Mouse (Mus musculus): Measurements from ENCODE around the gene Rad17. TPM values are rescaled to one million over a fixed set of nuclear protein-coding genes. Genes with fewer than 3 reads are reported as not detected.

The Rad17 gene
- polyA plus RNA-seq, 1 experiment from 2014 or later: 20.3 TPM

DNA sequence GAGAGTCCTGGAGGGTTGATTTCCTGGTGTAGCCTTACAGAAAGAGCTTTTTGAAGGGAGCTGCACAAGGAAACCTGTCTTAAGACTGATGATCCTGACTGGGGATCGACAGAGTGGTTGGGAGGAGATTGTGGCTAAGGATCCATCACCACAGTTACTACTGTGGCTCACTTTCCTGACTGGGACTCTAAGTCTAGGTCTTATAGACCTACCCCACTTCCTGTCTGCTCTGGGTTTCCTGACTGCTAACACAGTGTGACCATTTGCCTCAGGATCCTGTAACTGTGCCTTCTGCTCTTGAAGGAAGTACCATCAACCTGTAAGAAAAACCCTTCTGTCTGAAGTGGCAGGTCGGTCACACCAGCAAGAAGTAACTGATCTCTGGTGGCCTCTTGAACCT lies 80.1 kb downstream of the Rad17 start:
- no peaks in the 10 kb centered on the region for H3K27me3 ChIP-seq (replicated peaks; ENCODE audit: control insufficient read depth, insufficient read depth, low read length)
- no peak overlapping the region for H3K9ac ChIP-seq (ENCODE audit: low read length)
- H3K36me3 ChIP-seq (ENCODE audit: control insufficient read depth, insufficient read depth, low read length): no peaks in the 10 kb centered on the region
- H3K27ac ChIP-seq (ENCODE audit: low read depth): no peak overlapping the region
- WGBS: 83% methylated on average over 2 of the region's 2 CpGs
- no peak overlapping the region for H3K4me3 ChIP-seq (ENCODE audit: low read depth, low read length)
- no peaks in the 10 kb centered on the region for H3K9me3 ChIP-seq (ENCODE audit: control insufficient read depth, low read length)
- no peak overlapping the region for H3K4me2 ChIP-seq (ENCODE audit: low read length)
- H3K4me1 ChIP-seq (replicated peaks; ENCODE audit: control insufficient read depth, insufficient read depth, low read length): no peaks in the 10 kb centered on the region
- DNase-seq (ENCODE audit: low spot score) (no peak), ATAC-seq (replicated peaks; ENCODE audit: low FRiP score, low TSS enrichment, low read depth) (no peak)

DNA sequence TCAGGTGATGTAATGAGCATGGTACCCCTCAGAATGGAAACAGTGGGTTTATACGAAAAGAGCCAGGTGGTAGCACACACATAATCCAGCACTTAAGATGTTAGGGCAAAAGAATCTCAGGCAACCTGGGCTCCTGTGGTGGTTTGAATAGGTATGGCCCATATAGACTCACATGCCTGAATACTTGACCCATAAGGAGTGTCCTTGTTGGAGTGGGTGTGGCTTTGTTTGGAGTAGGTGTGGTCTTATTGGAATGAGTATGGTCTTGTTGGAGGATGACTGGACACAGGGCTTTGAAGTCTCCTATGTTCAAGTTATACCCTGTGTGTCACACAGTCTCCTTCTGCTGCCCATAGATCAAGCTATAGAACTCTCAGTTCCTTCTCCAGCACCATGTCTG lies 82.5 kb downstream of the Rad17 start:
- ATAC-seq (replicated peaks; ENCODE audit: low FRiP score, low TSS enrichment, low read depth) (no peak), DNase-seq (ENCODE audit: low spot score) (no peak)
- no peaks in the 10 kb centered on the region for H3K4me1 ChIP-seq (replicated peaks; ENCODE audit: control insufficient read depth, insufficient read depth, low read length)
- no peak overlapping the region for H3K4me2 ChIP-seq (ENCODE audit: low read length)
- WGBS: 98% methylated on average over 1 of the region's 1 CpGs
- H3K36me3 ChIP-seq (ENCODE audit: control insufficient read depth, insufficient read depth, low read length): no peaks in the 10 kb centered on the region
- H3K27ac ChIP-seq (ENCODE audit: low read depth): no peak overlapping the region
- H3K9ac ChIP-seq (ENCODE audit: low read length): no peak overlapping the region
- H3K27me3 ChIP-seq (replicated peaks; ENCODE audit: control insufficient read depth, insufficient read depth, low read length): no peaks in the 10 kb centered on the region
- no peak overlapping the region for H3K4me3 ChIP-seq (ENCODE audit: low read depth, low read length)
- no peaks in the 10 kb centered on the region for H3K9me3 ChIP-seq (ENCODE audit: control insufficient read depth, low read length)

Other genes with a start within 250 kb of the Rad17 start
- gene Naip1, start 198.2 kb downstream of the Rad17 start, polyA plus RNA-seq (2014; fragmentation: Nextera tagmentation; extraction: Ambion mirVana): 0.89 and 1.3 TPM in 2 replicates
- gene Gtf2h2, start 158.5 kb downstream of the Rad17 start, polyA plus RNA-seq (2014; fragmentation: Nextera tagmentation; extraction: Ambion mirVana): 81.6 and 96.4 TPM in 2 replicates
- 71.7 and 74.6 TPM in 2 replicates for gene Ocln, start 98.3 kb downstream of the Rad17 start, polyA plus RNA-seq (2014; fragmentation: Nextera tagmentation; extraction: Ambion mirVana)
- gene Marveld2, start 34.1 kb downstream of the Rad17 start, polyA plus RNA-seq (2014; fragmentation: Nextera tagmentation; extraction: Ambion mirVana): 24.0 and 25.6 TPM in 2 replicates
- gene Ak6, start 72 bp downstream of the Rad17 start, polyA plus RNA-seq (2014; fragmentation: Nextera tagmentation; extraction: Ambion mirVana): 287 TPM in 2 replicates
- gene Taf9, start 528 bp upstream of the Rad17 start, polyA plus RNA-seq (2014; fragmentation: Nextera tagmentation; extraction: Ambion mirVana): 9.6 and 14.2 TPM in 2 replicates
- gene Ccdc125, start 18.7 kb upstream of the Rad17 start, polyA plus RNA-seq (2014; fragmentation: Nextera tagmentation; extraction: Ambion mirVana): 9.3 and 10.1 TPM in 2 replicates
- gene Cdk7, start 79.9 kb upstream of the Rad17 start, polyA plus RNA-seq (2014; fragmentation: Nextera tagmentation; extraction: Ambion mirVana): 79.3 and 87.3 TPM in 2 replicates
- gene Mrps36, start 93.6 kb upstream of the Rad17 start, polyA plus RNA-seq (2014; fragmentation: Nextera tagmentation; extraction: Ambion mirVana): 199 and 219 TPM in 2 replicates
- 35.7 and 39.0 TPM in 2 replicates for gene Cenph, start 124.8 kb upstream of the Rad17 start, polyA plus RNA-seq (2014; fragmentation: Nextera tagmentation; extraction: Ambion mirVana)
- 242 and 267 TPM in 2 replicates for gene Ccnb1, start 135.5 kb upstream of the Rad17 start, polyA plus RNA-seq (2014; fragmentation: Nextera tagmentation; extraction: Ambion mirVana)
- 62.8 and 65.4 TPM in 2 replicates for gene Slc30a5, start 182.4 kb upstream of the Rad17 start, polyA plus RNA-seq (2014; fragmentation: Nextera tagmentation; extraction: Ambion mirVana)

Measured in intestine, embryonic 14.5 days (tissue).